Mouse (Mus musculus): ENCODE data around the gene Gng8. TPM values are rescaled to one million over a fixed set of nuclear protein-coding genes. Genes with fewer than 3 reads are reported as not detected.

The Gng8 gene
- polyA plus RNA-seq, 1 experiment, result 27.7 TPM

GRCm38 (mm10) chr7:16918670-16919069 is 27.1 kb downstream of the Gng8 start:
- WGBS, result 83% methylated on average over 3 of the region's 3 CpGs
- TF ChIP-seq CTCF (IDR thresholded peaks at IDR 0.05; ENCODE audit: insufficient read depth, low read length), result no peak
- peaks cover 17% of the 10 kb centered on the region for H3K4me1 ChIP-seq (ENCODE audit: control insufficient read depth, insufficient read depth, low read length)

GRCm38 (mm10) chr7:16919395-16920149 is 28.0 kb downstream of the Gng8 start:
- Histone ChIP-seq H3K4me1 (ENCODE audit: control insufficient read depth, insufficient read depth, low read length) (peaks cover 17% of the 10 kb centered on the region), H3K4me3 (replicated peaks; ENCODE audit: extremely low read depth, low read depth, low read length) (no peak overlapping the region)
- DNase-seq, result no peak
- TF ChIP-seq CTCF (IDR thresholded peaks at IDR 0.05; ENCODE audit: insufficient read depth, low read length) (no peak), POLR2A (IDR thresholded peaks at IDR 0.05; ENCODE audit: borderline replicate concordance, extremely low read depth, low read depth, low read length) (no peak)
- WGBS, result 73% methylated on average over 13 of the region's 13 CpGs

More at GRCm38 (mm10) chr7:16918670-16919069, 27.1 kb downstream of the Gng8 start:
- H3K4me3 ChIP-seq (replicated peaks; ENCODE audit: extremely low read depth, low read depth, low read length), result no peak overlapping the region
- DNase-seq, result no peak

GRCm38 (mm10) chr7:16920150-16920579 is 28.6 kb downstream of the Gng8 start:
- peaks cover 17% of the 10 kb centered on the region for H3K4me1 ChIP-seq (ENCODE audit: control insufficient read depth, insufficient read depth, low read length)
- no peak overlapping the region for H3K4me3 ChIP-seq (replicated peaks; ENCODE audit: extremely low read depth, low read depth, low read length)
- WGBS, result 83% methylated on average over 7 of the region's 7 CpGs
- no peak for TF ChIP-seq POLR2A (IDR thresholded peaks at IDR 0.05; ENCODE audit: borderline replicate concordance, extremely low read depth, low read depth, low read length)
- TF ChIP-seq CTCF (IDR thresholded peaks at IDR 0.05; ENCODE audit: insufficient read depth, low read length), result no peak
- no peak for DNase-seq

GRCm38 (mm10) chr7:16920818-16921791 is 29.5 kb downstream of the Gng8 start:
- peaks cover 17% of the 10 kb centered on the region for H3K4me1 ChIP-seq (ENCODE audit: control insufficient read depth, insufficient read depth, low read length)
- TF ChIP-seq POLR2A (IDR thresholded peaks at IDR 0.05; ENCODE audit: borderline replicate concordance, extremely low read depth, low read depth, low read length), result no peak
- TF ChIP-seq CTCF (IDR thresholded peaks at IDR 0.05; ENCODE audit: insufficient read depth, low read length), result no peak
- peak overlapping the region; percentile 18 for H3K4me3 ChIP-seq (replicated peaks; ENCODE audit: extremely low read depth, low read depth, low read length)
- 53% methylated on average over 21 of the region's 21 CpGs for WGBS
- no peak for DNase-seq

DNA sequence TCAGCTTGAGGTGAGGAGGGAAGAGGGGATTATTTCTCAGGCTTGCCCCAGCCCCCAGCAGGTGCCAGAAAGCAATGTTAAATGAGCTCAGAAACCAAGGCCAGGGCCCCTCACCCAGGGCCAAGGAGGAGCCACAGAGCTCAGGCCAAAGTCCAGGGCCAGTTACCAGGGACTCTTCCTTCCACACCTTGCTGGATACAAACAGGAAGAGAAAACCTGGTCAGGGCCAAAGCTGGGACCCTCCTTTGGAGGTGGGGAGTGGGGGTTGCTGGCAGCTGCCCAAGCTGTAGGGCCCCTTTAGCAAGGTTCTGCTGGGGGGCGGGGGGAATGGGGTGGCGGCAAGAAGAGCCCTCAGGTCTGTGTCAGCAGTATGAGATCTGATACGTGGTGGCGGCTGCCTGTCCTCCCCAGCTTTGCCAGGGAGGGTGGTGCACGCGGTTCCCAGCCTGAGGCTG is 30.3 kb downstream of the Gng8 start:
- 46% methylated on average over 6 of the region's 6 CpGs for WGBS
- H3K4me3 ChIP-seq (replicated peaks; ENCODE audit: extremely low read depth, low read depth, low read length), result no peak overlapping the region
- no peak for DNase-seq

GRCm38 (mm10) chr7:16922360-16922973 is 30.9 kb downstream of the Gng8 start:
- DNase-seq, result no peak
- no peak for TF ChIP-seq POLR2A (IDR thresholded peaks at IDR 0.05; ENCODE audit: borderline replicate concordance, extremely low read depth, low read depth, low read length)
- TF ChIP-seq CTCF (IDR thresholded peaks at IDR 0.05; ENCODE audit: insufficient read depth, low read length), result no peak
- peaks cover 17% of the 10 kb centered on the region for H3K4me1 ChIP-seq (ENCODE audit: control insufficient read depth, insufficient read depth, low read length)
- WGBS, result 39% methylated on average over 10 of the region's 10 CpGs
- peak overlapping the region; percentile 79 for H3K4me3 ChIP-seq (replicated peaks; ENCODE audit: extremely low read depth, low read depth, low read length)

More for the DNA sequence above, 30.3 kb downstream of the Gng8 start:
- H3K4me1 ChIP-seq (ENCODE audit: control insufficient read depth, insufficient read depth, low read length), result peaks cover 17% of the 10 kb centered on the region
- no peak for TF ChIP-seq POLR2A (IDR thresholded peaks at IDR 0.05; ENCODE audit: borderline replicate concordance, extremely low read depth, low read depth, low read length)
- TF ChIP-seq CTCF (IDR thresholded peaks at IDR 0.05; ENCODE audit: insufficient read depth, low read length), result no peak

DNA sequence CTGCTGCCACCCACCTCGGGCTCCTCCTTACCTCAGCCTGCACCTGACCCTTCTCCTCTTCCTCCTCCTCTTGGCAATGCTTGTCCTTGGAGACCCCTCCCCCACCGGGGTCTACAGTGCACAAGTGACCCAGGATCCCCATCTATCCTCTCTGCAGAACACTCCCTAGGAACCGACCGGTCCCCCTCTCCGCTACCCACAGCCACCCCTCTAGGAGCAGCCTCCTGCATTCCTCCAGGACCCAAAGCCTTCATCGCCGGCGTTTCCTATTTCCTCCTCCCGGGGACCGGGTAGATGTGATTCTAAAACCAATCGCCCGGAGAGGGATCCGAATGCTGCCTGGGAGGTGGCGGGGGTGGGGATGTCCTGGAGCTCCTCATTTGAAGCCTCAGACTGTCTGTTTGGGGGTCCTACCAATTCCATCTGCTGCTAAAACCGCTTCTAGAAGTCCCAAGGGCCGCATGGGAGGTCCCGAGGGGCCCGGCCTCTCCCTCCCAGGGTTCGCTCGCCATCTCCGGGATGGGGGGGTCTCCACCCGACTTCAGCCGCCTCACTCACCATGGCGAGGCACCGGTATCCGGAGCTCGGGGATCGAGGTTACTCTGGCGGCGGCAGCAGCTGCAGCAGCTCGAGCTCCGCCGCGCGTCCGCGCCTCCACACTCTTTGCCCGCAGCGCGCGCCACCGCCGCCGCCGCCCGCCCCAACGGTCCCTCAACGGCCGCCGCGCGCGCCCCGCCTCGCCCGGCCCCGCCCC is 31.9 kb downstream of the Gng8 start:
- Histone ChIP-seq H3K4me3 (replicated peaks; ENCODE audit: extremely low read depth, low read depth, low read length) (peak overlapping the region; percentile 79), H3K4me1 (ENCODE audit: control insufficient read depth, insufficient read depth, low read length) (peaks cover 17% of the 10 kb centered on the region)
- DNase-seq, result no peak
- WGBS, result under 1% methylated on average over 56 of the region's 57 CpGs
- TF ChIP-seq POLR2A (IDR thresholded peaks at IDR 0.05; ENCODE audit: borderline replicate concordance, extremely low read depth, low read depth, low read length) (peak; percentile 53; the same call in 1 of the 2 replicates), CTCF (IDR thresholded peaks at IDR 0.05; ENCODE audit: insufficient read depth, low read length) (no peak)

DNA sequence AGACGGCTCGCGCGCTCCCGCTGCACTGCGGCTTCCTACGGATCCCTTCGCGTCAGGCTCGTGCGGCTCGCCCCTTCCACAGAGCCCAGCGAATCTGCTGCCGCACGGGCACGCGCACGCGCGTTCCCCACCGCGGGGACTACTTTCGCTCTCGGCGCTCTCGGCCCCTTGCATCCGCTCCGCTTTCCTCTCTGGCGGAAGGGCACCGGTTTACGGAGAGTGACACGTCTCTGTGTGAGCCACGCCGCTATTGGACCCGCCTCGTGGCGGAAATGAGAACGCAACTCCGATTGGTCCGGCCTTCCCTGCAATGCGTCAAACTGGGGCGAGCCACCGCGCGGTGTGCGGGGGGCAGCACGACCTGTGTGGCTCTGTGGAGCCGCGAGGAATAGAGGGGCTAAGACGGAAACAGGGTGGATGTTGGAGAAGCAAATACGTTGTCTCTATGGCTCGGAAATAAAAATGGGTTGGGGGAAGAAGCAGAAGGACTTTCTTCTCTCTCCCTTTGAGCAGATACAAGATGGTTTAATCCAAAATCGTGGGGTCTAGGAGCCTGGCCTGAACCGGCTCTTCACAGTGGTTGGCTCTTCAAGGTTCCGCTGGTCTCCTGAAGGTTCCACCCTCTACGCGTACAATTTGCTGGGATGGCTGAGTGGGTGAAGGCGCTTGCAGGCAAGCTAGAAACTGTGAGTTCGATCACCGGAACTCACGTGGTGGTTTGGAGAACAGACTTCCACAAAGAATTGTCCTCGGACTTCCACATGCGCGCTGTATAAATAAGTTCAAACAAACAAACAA is 32.6 kb downstream of the Gng8 start, which contains the start of gene Calm3:
Gene Calm3, minus strand, starts transcription at position 78 of the 798 bp plus-strand sequence.
- Histone ChIP-seq H3K4me3 (replicated peaks; ENCODE audit: extremely low read depth, low read depth, low read length) (peak within 1 kb of the TSS; percentile 84), H3K4me1 (ENCODE audit: control insufficient read depth, insufficient read depth, low read length) (peaks cover 17% of the 10 kb centered on the region)
- peak; percentile 100 for DNase-seq
- WGBS, result under 1% methylated on average over 64 of the region's 64 CpGs
- TF ChIP-seq POLR2A (IDR thresholded peaks at IDR 0.05; ENCODE audit: borderline replicate concordance, extremely low read depth, low read depth, low read length) (peak; percentile 60; the same call in 1 of the 2 replicates), CTCF (IDR thresholded peaks at IDR 0.05; ENCODE audit: insufficient read depth, low read length) (no peak)
